Mouse (Mus musculus): Measurements from ENCODE around the gene Arrdc4.

Arrdc4 gene

GRCm38 (mm10) chr7:68709319-68709573 lies 39.8 kb downstream of the Arrdc4 start:
- DNase-seq (ENCODE audit: low spot score): no peak

- DNase-seq (ENCODE audit: low spot score): no peak
These were observed 40.3 kb downstream of the Arrdc4 start for GRCm38 (mm10) chr7:68708563-68709318.

- no peak for DNase-seq (ENCODE audit: low spot score)
These were observed 43.9 kb downstream of the Arrdc4 start for GRCm38 (mm10) chr7:68705162-68705561.

- no peak for DNase-seq (ENCODE audit: low spot score)
These were observed 51.7 kb downstream of the Arrdc4 start for GRCm38 (mm10) chr7:68697313-68697712.

- no peak for DNase-seq (ENCODE audit: low spot score)
These were observed 52.1 kb downstream of the Arrdc4 start for GRCm38 (mm10) chr7:68696908-68697307.

- DNase-seq (ENCODE audit: low spot score): no peak
These were observed 52.6 kb downstream of the Arrdc4 start for GRCm38 (mm10) chr7:68696446-68696845.

- no peak for DNase-seq (ENCODE audit: low spot score)
These were observed 56.3 kb downstream of the Arrdc4 start for GRCm38 (mm10) chr7:68692731-68693130.

GRCm38 (mm10) chr7:68691454-68691853 lies 57.6 kb downstream of the Arrdc4 start:
- DNase-seq (ENCODE audit: low spot score): no peak

- no peak for DNase-seq (ENCODE audit: low spot score)
These were observed 61.9 kb downstream of the Arrdc4 start for GRCm38 (mm10) chr7:68687140-68687611.

Measured in ovary, postnatal 14 days (tissue).